Mouse (Mus musculus) cerebellum, adult 2 months (tissue): ENCODE measurements at regions not wholly inside any gene's neighbourhood (a gene's known extent, or its start where the extent isn't known, plus 50 kb on each side); places are given as distances from the start of the nearest gene placed in this dataset.

ENCODE experiments used
- CTCF ChIP-seq: fragments of 200-500 bp; IDR thresholded peaks from 2 replicates; pipeline ENCODE4 v1.5.1; 2011; ENCODE audit warnings: low read depth, mild to moderate bottlenecking, control low read depth, low read length, moderate library complexity, borderline replicate concordance; ENCODE audit not compliant: insufficient read depth
- POLR2A ChIP-seq: fragments of 200-500 bp; IDR thresholded peaks from 2 replicates; pipeline ENCODE4 v1.6.1; 2011; ENCODE audit warnings: low read length, control low read depth, borderline replicate concordance; ENCODE audit not compliant: insufficient read depth

- no peak for TF ChIP-seq POLR2A
- no peak for TF ChIP-seq CTCF
These were observed 103.4 kb downstream of the Hsd17b3 start for GRCm38 (mm10) chr13:63985590-63985989.
